Mouse (Mus musculus) hematopoietic multipotent progenitor cell, adult 10-12 weeks (in vitro differentiated cells): ENCODE results near the gene Ppp2r5a. TPM values are rescaled to one million over a fixed set of nuclear protein-coding genes. Genes with fewer than 3 reads are reported as not detected.

Experiments used
- polyA plus RNA-seq: library from polyadenylated mRNA; stranded (reverse); fragments of >175 nt; gene quantifications from 2 replicates; pipeline ENCODE4 v1.2.3, GENCODE M21; 2012; ENCODE audit warnings: low replicate concordance

Ppp2r5a gene
- 98.4 and 194 TPM in 2 replicates for polyA plus RNA-seq

DNA sequence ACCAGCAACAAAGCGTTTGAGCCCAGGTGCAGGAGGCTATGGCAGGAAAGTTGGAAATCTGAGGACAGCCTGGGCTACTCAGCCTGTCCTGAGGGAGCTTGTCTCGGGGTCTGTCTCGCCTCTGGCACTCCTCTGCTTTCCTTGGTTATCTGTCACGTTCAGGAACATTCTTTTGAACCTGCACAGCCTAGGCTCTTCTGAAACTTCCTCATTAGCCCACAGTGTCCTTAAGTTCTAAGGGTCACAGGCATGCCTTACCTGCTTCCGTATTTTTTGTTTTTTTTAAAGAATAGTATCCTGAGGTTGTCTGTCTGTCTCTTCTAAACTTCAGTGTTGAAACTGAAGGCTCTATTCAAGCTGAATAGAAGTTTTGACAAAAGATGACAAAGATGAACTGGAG lies at the start of gene Ppp2r5a:
Ppp2r5a (minus strand) TSS at position 199 of the 400 bp plus-strand sequence.

DNA sequence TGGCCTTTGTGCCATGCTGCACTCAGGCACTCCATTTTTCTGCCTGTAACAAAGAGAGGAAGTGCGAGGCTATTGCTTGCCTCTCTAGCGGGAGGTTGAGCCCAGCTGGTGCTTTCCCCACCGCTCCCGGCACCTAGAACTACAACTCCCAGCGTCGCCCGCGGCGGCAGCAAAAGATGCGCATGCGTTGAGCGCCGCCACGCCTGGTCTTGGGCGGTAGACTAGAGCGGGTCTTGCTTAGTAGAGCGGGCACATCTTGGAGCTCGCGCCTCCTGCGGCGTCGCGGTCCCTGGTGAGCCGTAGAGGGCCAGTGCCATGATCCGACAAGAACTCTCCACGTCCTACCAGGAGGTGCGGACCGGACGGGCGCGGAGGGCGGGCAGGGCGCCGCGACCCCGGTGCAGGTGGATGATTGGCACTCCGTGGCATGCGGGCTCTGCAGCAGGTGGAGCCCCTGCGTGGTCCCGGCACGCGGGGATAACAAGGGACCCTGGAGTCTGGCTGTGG lies 77.3 kb downstream of the Ppp2r5a start, which contains the start of gene Tmem206:
Tmem206 (plus strand) TSS at position 187 of the 507 bp plus-strand sequence.

DNA sequence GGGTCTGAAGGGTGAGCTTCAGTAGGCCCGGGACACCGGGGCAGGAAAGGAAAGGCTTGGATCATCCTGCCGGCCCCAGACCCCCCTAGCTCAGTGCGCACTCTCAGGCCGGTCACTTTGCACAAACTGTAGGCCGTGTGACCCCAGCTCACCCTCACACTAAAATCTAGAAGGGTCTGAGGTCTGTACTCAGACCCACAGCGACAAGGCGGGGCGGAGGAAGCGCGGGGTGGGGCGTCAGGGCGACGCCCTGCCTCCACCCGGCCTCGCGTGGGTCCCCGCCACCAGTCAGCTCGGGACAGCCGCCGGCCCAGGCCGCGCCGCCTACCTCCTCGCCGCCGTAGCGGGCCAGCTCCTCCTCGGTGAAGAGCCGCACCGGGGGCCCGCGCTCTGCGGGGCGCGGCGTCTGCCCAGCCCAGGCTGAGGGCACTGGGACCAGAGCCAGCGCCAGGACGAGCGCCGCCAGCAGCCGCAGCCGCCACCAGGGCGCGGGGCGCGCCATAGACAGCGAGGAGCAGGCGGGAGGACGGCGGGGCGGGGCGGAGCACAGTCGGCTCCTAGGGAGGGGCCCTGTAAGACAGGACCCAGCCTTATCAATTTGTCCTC lies 85.4 kb downstream of the Ppp2r5a start, which contains the start of gene Nenf:
Nenf (minus strand) TSS at position 604 of the 606 bp plus-strand sequence.

Other genes starting within 250 kb of the Ppp2r5a start
- gene Fam71a, start 238.5 kb downstream of the Ppp2r5a start, polyA plus RNA-seq, result not detected in 2 replicates
- gene Atf3, start 185.2 kb downstream of the Ppp2r5a start, polyA plus RNA-seq, result 1.7 and 3.4 TPM in 2 replicates
- 42.0 and 44.1 TPM in 2 replicates for gene Nenf, start 85.1 kb downstream of the Ppp2r5a start, polyA plus RNA-seq
- 5.6 and 10.0 TPM in 2 replicates for gene Tmem206, start 77.4 kb downstream of the Ppp2r5a start, polyA plus RNA-seq
- gene Dtl, start 172.3 kb upstream of the Ppp2r5a start, polyA plus RNA-seq, result 1.3 and 2.9 TPM in 2 replicates
- 4.2 and 21.2 TPM in 2 replicates for gene Ints7, start 172.4 kb upstream of the Ppp2r5a start, polyA plus RNA-seq